ENCODE assay signal across 9 mouse cellular contexts in genomic region chr2:30795271-30795888, GRCm38 (mm10). TPM values are rescaled to one million over a fixed set of nuclear protein-coding genes. Genes with fewer than 3 reads are reported as not detected.
DNase-seq lines count a peak whose midpoint lies in the region; ATAC-seq and TF ChIP-seq lines count a peak whose summit lies in the region.
"Had no signal": no experiment of that assay in that cellular context is flagged by ENCODE, and none has a peak within 500 bp of the region (broad histone marks: within the 10 kb centered on the region; RNA-seq: fewer than 3 reads in every experiment).

No protein-coding gene starts in this region.

- H3K4me3 ChIP-seq in heart, embryonic 12.5 days, result no peak overlapping the region; the same call in 1 of the 2 replicates
- peak overlapping the region; percentile 52 for H3K4me3 ChIP-seq in bone marrow macrophage, adult 2 months (ENCODE audit: insufficient read depth, low read length)
- no peak overlapping the region for H3K4me3 ChIP-seq in hindbrain, embryonic 12.5 days
- peak overlapping the region; percentile 32; the same call in 1 of the 2 replicates for H3K4me3 ChIP-seq in midbrain, embryonic 11.5 days (ENCODE audit: low read depth, low read length)

- H3K4me2 ChIP-seq in heart, embryonic 12.5 days, result peak overlapping the region; percentile 74
- H3K4me2 ChIP-seq in hindbrain, embryonic 12.5 days (replicated peaks), result 0 out of 2 replicates have a peak overlapping the region, but pooled peaks have one; percentile 4
- peak overlapping the region; percentile 65 for H3K4me2 ChIP-seq in midbrain, embryonic 11.5 days

- TF ChIP-seq POLR2A in bone marrow macrophage, adult 2 months (IDR thresholded peaks at IDR 0.05; ENCODE audit: borderline replicate concordance, low read depth, low read length), result no peak

- no peak for TF ChIP-seq CTCF in bone marrow macrophage, adult 2 months (IDR thresholded peaks at IDR 0.05; ENCODE audit: low read depth, low read length)

- H3K9me3 ChIP-seq in heart, embryonic 12.5 days (replicated peaks), result no peaks in the 10 kb centered on the region
- H3K9me3 ChIP-seq in hindbrain, embryonic 12.5 days (replicated peaks), result no peaks in the 10 kb centered on the region
- H3K9me3 ChIP-seq in midbrain, embryonic 11.5 days (ENCODE audit: control insufficient read depth, low read length), result no peaks in the 10 kb centered on the region

- whole genome bisulfite sequencing in heart, embryonic 12.5 days, result 68% methylated on average over 7 of the region's 7 CpGs
- WGBS in hindbrain, embryonic 12.5 days, result 55% methylated on average over 7 of the region's 7 CpGs
- 70% methylated on average over 7 of the region's 7 CpGs for WGBS in midbrain, embryonic 11.5 days

- H3K27me3 ChIP-seq in heart, embryonic 12.5 days (replicated peaks), result peaks cover 29% of the 10 kb centered on the region
- H3K27me3 ChIP-seq in hindbrain, embryonic 12.5 days, result peaks cover 10% of the 10 kb centered on the region
- H3K27me3 ChIP-seq in midbrain, embryonic 11.5 days (ENCODE audit: control insufficient read depth, insufficient read depth, low read length), result peaks cover 5% of the 10 kb centered on the region; the same call in 1 of the 2 replicates

- H3K27ac ChIP-seq in heart, embryonic 12.5 days (ENCODE audit: poor library complexity, severe bottlenecking), result no peak overlapping the region
- no peak overlapping the region for H3K27ac ChIP-seq in bone marrow macrophage, adult 2 months (ENCODE audit: insufficient read depth, low read depth, low read length)
- H3K27ac ChIP-seq in hindbrain, embryonic 12.5 days, result peak overlapping the region; percentile 81; the same call in 1 of the 2 replicates
- H3K27ac ChIP-seq in midbrain, embryonic 11.5 days (ENCODE audit: low read depth, low read length), result peak overlapping the region; percentile 35; the same call in 1 of the 2 replicates

- no peak for ATAC-seq in heart, embryonic 12.5 days (ENCODE audit: insufficient number of reproducible peaks, low FRiP score)
- no peak; the same call in 1 of the 2 replicates for ATAC-seq in hindbrain, embryonic 12.5 days (ENCODE audit: low FRiP score)
- ATAC-seq in midbrain, embryonic 11.5 days (ENCODE audit: low FRiP score), result 0 out of 2 replicates have a peak, but pooled peaks have one; percentile 12

- H3K9ac ChIP-seq in heart, embryonic 12.5 days, result 0 out of 2 replicates have a peak overlapping the region, but pooled peaks have one; percentile 72
- peak overlapping the region; percentile 8; the same call in 1 of the 2 replicates for H3K9ac ChIP-seq in hindbrain, embryonic 12.5 days
- H3K9ac ChIP-seq in midbrain, embryonic 11.5 days (ENCODE audit: low read length), result peak overlapping the region; percentile 20; the same call in 1 of the 2 replicates

- H3K36me3 ChIP-seq in heart, embryonic 12.5 days, result no peaks in the 10 kb centered on the region
- H3K36me3 ChIP-seq in hindbrain, embryonic 12.5 days, result no peaks in the 10 kb centered on the region
- H3K36me3 ChIP-seq in midbrain, embryonic 11.5 days (ENCODE audit: control insufficient read depth, insufficient read depth, low read length), result no peaks in the 10 kb centered on the region

- peaks cover 20% of the 10 kb centered on the region for H3K4me1 ChIP-seq in heart, embryonic 12.5 days (replicated peaks)
- peaks cover 2% of the 10 kb centered on the region for H3K4me1 ChIP-seq in bone marrow macrophage, adult 2 months (ENCODE audit: control insufficient read depth, insufficient read depth, low read length)
- peaks cover 32% of the 10 kb centered on the region for H3K4me1 ChIP-seq in hindbrain, embryonic 12.5 days
- peaks cover 24% of the 10 kb centered on the region for H3K4me1 ChIP-seq in midbrain, embryonic 11.5 days (ENCODE audit: control insufficient read depth, insufficient read depth, low read length)

- DNase-seq in heart, adult 18-20 months, result no peak
- no peak for DNase-seq in midbrain, embryonic 11.5 days (ENCODE audit: low spot score, missing footprints)
- no peak for DNase-seq in spleen, postnatal 4 days (ENCODE audit: low spot score in 2 of 2)
- DNase-seq in urinary bladder, adult 18-20 months (ENCODE audit: low spot score in 2 of 2), result no peak
- DNase-seq in left cerebral cortex, adult 8-10 months (ENCODE audit: low spot score in 2 of 2), result no peak

RNA-seq across cellular contexts. Expression of gene 1700001O22Rik, which starts 8.1 kb away (rescaled TPM):
- 1.0 and 2.2 TPM in 2 replicates for polyA plus RNA-seq in heart, embryonic 12.5 days (2016; fragmentation: Nextera tagmentation; extraction: Ambion mirVana)
- under 1 TPM; 0.49 to 0.74 TPM for total RNA-seq in heart, adult 18-20 months (2021)
- not detected in 2 replicates for polyA plus RNA-seq in bone marrow macrophage, adult 2 months (2012; ENCODE audit: insufficient read depth, insufficient read length, missing spikeins)
- polyA plus RNA-seq in hindbrain, embryonic 12.5 days (2016; fragmentation: Nextera tagmentation; extraction: Ambion mirVana), result 1.9 and 2.2 TPM in 2 replicates
- 1.5 and 2.5 TPM in 2 replicates for polyA plus RNA-seq in midbrain, embryonic 11.5 days (2014; fragmentation: Nextera tagmentation; extraction: Ambion mirVana)
- 1 to 10 TPM; 7.7 to 9.5 (median 9.3) TPM for total RNA-seq in left cerebral cortex, adult 8-10 months (2022)
- total RNA-seq: common myeloid progenitor, adult 5-6 weeks had no signal

RNA-seq across cellular contexts. Expression of gene Ntmt1, which starts 12.2 kb away (rescaled TPM):
- 77.2 and 78.8 TPM in 2 replicates for polyA plus RNA-seq in heart, embryonic 12.5 days (2016; fragmentation: Nextera tagmentation; extraction: Ambion mirVana)
- 10 to 100 TPM; 22.6 to 29.2 TPM for total RNA-seq in heart, adult 18-20 months (2021)
- 7.4 and 9.3 TPM in 2 replicates for polyA plus RNA-seq in bone marrow macrophage, adult 2 months (2012; ENCODE audit: insufficient read depth, insufficient read length, missing spikeins)
- polyA plus RNA-seq in hindbrain, embryonic 12.5 days (2016; fragmentation: Nextera tagmentation; extraction: Ambion mirVana), result 97.2 and 102 TPM in 2 replicates
- polyA plus RNA-seq in midbrain, embryonic 11.5 days (2014; fragmentation: Nextera tagmentation; extraction: Ambion mirVana), result 98.7 and 107 TPM in 2 replicates
- 10 to 100 TPM; 30.5 to 38.9 (median 34.4) TPM for total RNA-seq in left cerebral cortex, adult 8-10 months (2022)

RNA-seq across cellular contexts. Expression of gene Asb6, which starts 34.8 kb away (rescaled TPM):
- polyA plus RNA-seq in heart, embryonic 12.5 days (2016; fragmentation: Nextera tagmentation; extraction: Ambion mirVana), result 24.2 and 25.5 TPM in 2 replicates
- total RNA-seq in heart, adult 18-20 months (2021), result 1 to 10 TPM; 6.6 to 7.4 TPM
- 19.2 and 19.6 TPM in 2 replicates for polyA plus RNA-seq in bone marrow macrophage, adult 2 months (2012; ENCODE audit: insufficient read depth, insufficient read length, missing spikeins)
- polyA plus RNA-seq in hindbrain, embryonic 12.5 days (2016; fragmentation: Nextera tagmentation; extraction: Ambion mirVana), result 38.9 and 40.6 TPM in 2 replicates
- 23.0 and 31.0 TPM in 2 replicates for polyA plus RNA-seq in midbrain, embryonic 11.5 days (2014; fragmentation: Nextera tagmentation; extraction: Ambion mirVana)
- total RNA-seq in left cerebral cortex, adult 8-10 months (2022), result 10 to 100 TPM; 29.6 to 41.9 (median 38.2) TPM

RNA-seq across cellular contexts. Expression of gene Prrx2, which starts 39.4 kb away (rescaled TPM):
- polyA plus RNA-seq in heart, embryonic 12.5 days (2016; fragmentation: Nextera tagmentation; extraction: Ambion mirVana), result 58.8 and 63.9 TPM in 2 replicates
- total RNA-seq in heart, adult 18-20 months (2021), result 1 to 10 TPM in 1 of 2 experiments, under 1 TPM in 1; 0.92 to 1.5 TPM
- polyA plus RNA-seq in bone marrow macrophage, adult 2 months (2012; ENCODE audit: insufficient read depth, insufficient read length, missing spikeins), result 0.63 TPM in 1 of 2 replicates, not detected in the other
- 38.8 and 38.9 TPM in 2 replicates for polyA plus RNA-seq in hindbrain, embryonic 12.5 days (2016; fragmentation: Nextera tagmentation; extraction: Ambion mirVana)
- polyA plus RNA-seq in midbrain, embryonic 11.5 days (2014; fragmentation: Nextera tagmentation; extraction: Ambion mirVana), result 20.1 and 24.4 TPM in 2 replicates
- 1 to 10 TPM; 2.1 to 3.1 (median 2.9) TPM for total RNA-seq in left cerebral cortex, adult 8-10 months (2022)
- total RNA-seq: common myeloid progenitor, adult 5-6 weeks had no signal

Comparison
In these comparisons a context has a peak if more than half of its experiments do, and no peak if none do; other contexts are left out.
1. H3K27ac ChIP-seq: peak in hindbrain, embryonic 12.5 days (single experiment) and midbrain, embryonic 11.5 days (single experiment); none in heart, embryonic 12.5 days (single experiment) and bone marrow macrophage, adult 2 months (single experiment).
2. H3K4me2 ChIP-seq: peak in every context shown above with its lines; median percentile 74 in heart, embryonic 12.5 days; 65 in midbrain, embryonic 11.5 days; 4 in hindbrain, embryonic 12.5 days.
3. H3K4me3 ChIP-seq: peak in bone marrow macrophage, adult 2 months (single experiment) and midbrain, embryonic 11.5 days (single experiment); none in heart, embryonic 12.5 days (single experiment) and hindbrain, embryonic 12.5 days (single experiment).
4. H3K9ac ChIP-seq: peak in every context shown above with its lines; median percentile 72 in heart, embryonic 12.5 days; 20 in midbrain, embryonic 11.5 days; 8 in hindbrain, embryonic 12.5 days.